Mouse (Mus musculus): Measurements from ENCODE around the gene Iqcf3.
A peak's percentile ranks its signal among the peaks of the same experiment; 100 is the strongest.
"Not testable (repeated sequence)": the region's sequence is repeated elsewhere in the genome, so short reads cannot be mapped to it uniquely, and the experiment has no call there.

Gene Iqcf3

GRCm38 (mm10) chr9:106504246-106504645 lies 57.2 kb downstream of the Iqcf3 start:
- no peak for DNase-seq

DNA sequence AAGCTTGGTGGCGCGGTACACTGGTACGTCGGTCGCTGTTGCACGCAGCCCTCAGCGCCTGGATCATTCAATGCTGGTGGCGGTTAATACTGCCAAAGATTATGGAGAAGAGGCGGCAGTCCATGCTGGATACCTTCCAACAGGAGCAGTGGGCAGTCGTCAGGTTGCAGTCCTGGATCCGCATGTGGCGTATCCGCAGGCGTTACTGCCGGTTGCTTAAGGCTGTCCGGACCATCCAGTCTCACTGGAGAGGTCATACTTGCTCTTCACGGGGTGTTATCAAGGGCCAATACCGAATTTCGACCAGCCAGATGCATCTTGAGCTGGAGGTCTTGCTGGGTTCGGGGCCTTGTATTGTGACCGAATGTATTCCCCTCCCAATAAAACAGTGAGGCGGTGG lies 59.6 kb downstream of the Iqcf3 start:
- no peak for DNase-seq

DNA sequence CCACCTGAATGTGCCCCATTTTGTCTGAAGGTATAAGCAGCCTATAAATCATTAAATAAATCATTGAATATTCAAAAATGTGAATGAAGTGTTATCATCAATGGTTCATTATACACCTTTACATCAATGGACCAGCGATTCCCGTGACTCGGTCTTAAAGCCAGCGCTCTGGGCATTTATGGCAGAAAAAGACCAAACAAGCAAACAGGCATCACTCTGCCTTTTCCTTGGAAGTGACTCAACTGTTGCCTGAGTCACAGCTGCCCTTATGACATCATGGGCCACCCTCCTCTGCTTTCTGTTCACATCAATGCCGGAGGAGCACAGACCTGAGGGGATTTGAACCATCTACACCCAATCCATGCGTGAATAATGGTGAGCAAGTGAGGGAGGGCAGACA lies 61.8 kb downstream of the Iqcf3 start, which contains the start of gene Iqcf1:
Gene Iqcf1 (plus strand): TSS at position 301 of the 400 bp plus-strand sequence.
- DNase-seq, result no peak

GRCm38 (mm10) chr9:106487602-106488001 lies 73.8 kb downstream of the Iqcf3 start:
- DNase-seq, result not testable (repeated sequence)

DNA sequence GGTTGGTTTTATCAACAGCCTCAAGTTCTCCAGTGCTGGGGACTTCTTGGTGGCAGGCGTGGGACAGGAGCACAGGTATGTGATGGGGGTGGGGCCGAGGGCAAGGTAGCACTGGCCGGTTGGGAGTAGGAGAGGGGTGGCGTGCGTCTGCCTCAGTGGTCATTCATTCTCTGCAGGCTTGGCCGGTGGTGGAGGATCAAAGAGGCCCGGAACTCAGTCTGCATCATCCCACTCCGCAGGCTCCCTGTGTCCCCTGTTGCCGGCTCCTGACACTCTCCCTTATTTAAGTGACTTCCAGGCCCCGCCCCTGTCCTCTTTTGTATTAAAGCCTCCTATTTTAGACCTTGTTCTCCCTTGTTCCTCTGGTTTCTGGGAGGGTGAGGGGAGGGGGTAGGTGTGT lies 76.4 kb downstream of the Iqcf3 start:
- no peak for DNase-seq

- no peak for DNase-seq
Measured at GRCm38 (mm10) chr9:106483606-106484005, 77.8 kb downstream of the Iqcf3 start.

GRCm38 (mm10) chr9:106483136-106483535 lies 78.3 kb downstream of the Iqcf3 start:
- peak in 1 of 2 experiments; percentile 0 for DNase-seq

- DNase-seq, result peak in 1 of 2 experiments; percentile 0
Measured at GRCm38 (mm10) chr9:106482578-106483115, 78.8 kb downstream of the Iqcf3 start.

DNA sequence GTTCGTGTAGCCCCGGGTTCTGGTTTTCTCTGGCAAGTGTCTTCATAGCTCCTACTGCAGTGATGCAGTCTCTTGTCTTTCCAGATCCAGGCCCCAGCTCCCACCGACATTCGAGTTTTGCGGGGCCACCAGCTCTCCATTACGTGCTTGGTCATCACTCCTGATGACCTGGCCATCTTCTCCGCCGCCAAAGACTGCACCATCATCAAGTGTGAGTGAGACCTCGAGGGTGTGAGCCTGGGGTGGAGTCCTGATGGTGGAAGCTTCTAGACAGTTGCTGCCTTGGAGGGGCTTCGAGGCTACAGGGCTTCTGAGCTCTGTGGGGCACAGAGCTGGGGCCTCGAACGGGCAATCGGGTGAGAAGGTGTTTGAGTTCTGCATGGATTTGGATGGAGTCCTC lies 79.8 kb downstream of the Iqcf3 start:
- no peak for DNase-seq

- no peak for DNase-seq
Measured at GRCm38 (mm10) chr9:106481075-106481474, 80.4 kb downstream of the Iqcf3 start.

- peak in 1 of 2 experiments; percentile 1 for DNase-seq
Measured at GRCm38 (mm10) chr9:106480541-106480940, 80.9 kb downstream of the Iqcf3 start.

DNA sequence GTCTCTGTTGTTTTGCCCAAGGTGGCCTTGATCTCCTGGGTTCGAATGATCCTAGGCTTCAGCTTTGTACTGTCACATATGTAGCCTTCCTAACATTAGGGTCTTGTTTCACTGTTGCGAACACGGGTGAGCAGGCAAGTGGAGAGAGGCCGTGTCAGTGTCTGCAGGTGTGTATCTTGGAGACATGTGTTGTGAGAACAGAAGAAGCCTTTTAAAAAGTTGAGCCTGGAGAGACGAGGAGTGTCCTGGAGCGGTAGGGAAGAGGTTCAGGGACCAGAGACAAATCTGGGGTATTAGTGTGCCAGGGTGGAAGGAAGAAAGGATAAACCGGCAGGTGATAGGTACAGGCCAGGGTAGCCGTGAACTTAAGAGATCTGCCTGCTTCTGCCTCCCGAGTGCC lies 83.3 kb downstream of the Iqcf3 start:
- DNase-seq, result peak in 1 of 2 experiments; percentile 0

DNA sequence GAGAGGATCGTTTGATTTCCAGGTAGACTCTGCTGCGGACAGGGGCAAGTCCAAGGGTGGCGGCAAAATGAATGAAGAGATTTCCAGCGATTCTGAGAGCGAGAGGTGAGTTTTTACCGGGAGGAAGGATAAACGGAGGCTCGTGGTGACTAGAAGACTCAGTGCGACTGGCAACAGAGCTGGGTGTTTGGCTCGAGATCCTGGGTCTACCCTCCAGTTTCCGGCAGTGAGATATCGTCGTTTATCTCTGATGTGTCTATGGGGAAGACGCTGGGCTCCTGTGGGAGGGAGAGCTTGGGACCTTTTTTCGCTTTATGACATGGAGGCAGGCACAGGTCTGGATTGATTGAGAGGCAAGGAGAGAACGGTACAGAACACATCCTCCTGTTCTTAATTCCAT lies 83.8 kb downstream of the Iqcf3 start:
- peak in 1 of 2 experiments; percentile 1 for DNase-seq

DNA sequence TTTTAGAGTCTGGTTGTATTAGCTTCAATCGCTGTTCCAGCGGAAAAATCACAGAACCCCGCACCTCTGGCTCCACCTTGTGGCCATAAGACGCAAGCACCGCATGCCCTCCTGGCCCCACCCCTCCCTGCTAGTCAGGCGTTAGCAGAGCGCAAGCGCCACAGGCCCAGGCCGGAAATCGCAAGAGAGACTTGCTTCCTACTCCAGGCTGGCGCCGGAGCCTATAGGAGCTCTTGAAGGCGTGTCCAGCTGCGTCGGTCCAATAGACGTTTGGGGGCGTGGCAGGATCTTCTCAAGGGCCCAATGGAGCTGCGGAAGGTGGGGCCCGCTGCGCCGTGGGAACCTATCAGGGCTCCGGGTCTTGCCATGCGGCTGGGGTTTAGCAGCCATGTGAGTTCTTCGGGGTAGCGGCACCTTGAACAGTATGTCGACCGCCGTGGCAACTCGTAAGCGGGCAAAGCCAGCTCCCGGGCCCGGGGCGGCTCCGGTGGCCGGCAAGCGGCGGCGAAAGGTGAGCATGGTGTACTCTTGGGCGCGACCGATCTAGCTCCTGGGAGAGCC lies 84.4 kb downstream of the Iqcf3 start, which contains the start of gene Parp3:
Gene Parp3 (minus strand): TSS at position 26 of the 561 bp plus-strand sequence.
- peak; percentile 99 to 100 for DNase-seq

DNA sequence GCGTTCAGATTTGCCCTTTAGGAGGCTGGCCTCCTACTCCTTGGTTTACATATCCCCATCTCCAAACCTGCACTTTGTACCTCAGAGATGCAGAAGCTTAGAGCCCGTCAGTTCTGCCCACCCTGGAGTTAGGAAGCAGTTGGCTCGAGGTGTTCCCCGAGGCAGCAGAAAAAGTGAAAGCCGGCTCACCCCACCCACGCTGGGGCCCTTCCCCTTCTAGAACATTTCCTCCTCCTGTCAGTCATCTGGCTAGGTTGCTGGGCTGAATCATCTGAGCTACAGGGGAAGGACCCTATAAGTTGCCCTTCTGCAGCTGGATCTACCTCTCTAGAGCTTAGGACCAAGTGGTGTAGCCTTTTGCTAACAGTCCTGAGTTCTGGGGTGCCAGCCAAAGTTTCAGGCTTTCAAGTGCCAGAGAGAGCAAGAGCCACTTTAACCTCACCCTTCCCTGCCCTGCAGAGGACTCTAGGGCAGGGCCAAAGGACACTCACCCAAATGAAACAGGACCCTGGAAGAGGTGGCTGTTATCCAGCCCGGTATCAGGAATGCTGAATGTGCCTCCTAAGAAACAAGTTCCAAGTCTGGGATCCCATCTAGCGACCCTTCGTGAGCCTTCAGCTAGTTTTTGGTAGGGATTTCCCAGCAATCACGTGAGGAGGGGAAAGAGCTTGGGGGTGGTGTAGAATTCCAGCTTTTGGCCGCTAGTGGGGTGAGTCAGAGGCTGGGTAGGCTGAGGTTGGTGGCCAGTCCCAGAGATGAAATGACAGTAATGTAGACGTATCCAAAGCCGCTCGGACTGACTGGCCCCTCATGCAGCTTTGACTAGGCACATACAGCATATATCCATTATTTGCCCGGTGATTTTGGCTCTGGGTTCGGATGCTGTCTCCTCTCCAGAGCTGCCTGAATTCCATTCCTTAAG lies 85.2 kb downstream of the Iqcf3 start:
- DNase-seq, result peak; percentile 74

- no peak for DNase-seq
Measured at GRCm38 (mm10) chr9:106475663-106476001, 85.8 kb downstream of the Iqcf3 start, which contains the start of gene Rrp9. Gene Rrp9, plus strand, starts transcription at chr9:106475963.

DNA sequence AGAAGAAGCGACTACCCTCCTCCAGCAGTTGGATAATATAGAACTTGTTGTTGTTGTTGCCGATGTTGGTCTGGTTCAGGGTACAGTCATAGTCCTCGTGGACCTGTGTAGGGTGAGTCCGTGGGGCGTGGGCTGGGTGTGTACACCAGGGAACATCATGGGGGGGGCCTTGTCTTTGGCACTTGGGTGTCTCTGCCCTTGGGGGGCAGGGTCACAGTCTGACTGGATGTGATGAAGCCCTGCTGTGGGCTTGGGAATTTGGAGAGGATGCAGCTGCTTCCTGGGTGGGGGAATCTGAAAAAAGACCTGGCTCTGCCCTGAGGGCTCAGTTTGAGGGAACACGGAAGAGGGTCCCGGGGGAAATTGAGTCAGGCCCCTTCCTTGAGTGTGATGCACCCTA lies 86.4 kb downstream of the Iqcf3 start:
- DNase-seq, result peak in 1 of 2 experiments; percentile 35

DNA sequence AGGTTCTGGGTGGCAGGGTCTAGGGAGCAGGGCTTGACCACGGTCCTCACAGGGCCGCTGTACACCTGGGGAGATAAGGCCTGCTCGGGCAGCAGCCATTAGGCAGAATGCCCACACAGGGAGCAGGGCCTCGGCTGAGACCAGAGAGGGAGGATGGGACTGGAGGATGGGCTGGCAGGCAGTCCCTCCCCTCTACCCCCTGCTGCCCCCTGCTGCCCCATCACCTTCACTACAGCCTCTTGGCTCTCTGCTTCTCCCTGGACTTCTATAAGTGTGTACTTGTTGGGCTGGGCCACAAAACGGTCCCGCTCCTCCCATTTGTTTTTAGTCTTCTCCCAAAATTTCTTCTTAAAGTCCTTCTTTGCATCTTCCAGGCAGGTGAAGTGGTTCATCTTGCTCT lies 87.0 kb downstream of the Iqcf3 start:
- peak in 1 of 2 experiments; percentile 69 for DNase-seq

DNA sequence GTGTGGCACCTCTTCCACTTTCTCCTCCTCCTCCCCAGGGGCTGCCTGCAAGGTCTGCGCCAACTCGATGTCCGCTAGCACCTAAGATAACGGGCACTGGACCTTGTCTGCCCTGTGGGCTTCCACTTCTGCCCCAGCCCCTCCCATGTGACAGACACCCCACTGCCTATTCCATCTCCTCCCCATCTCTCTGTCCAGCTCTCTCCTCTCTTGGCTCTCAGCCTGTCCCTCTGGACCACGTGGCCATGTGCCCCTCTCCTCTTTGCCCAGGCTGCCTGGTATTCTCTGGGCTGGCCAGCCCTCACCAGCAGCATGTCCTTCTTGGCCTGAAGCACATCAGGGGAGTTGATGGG lies 87.7 kb downstream of the Iqcf3 start:
- no peak for DNase-seq

GRCm38 (mm10) chr9:106473081-106473752 lies 88.2 kb downstream of the Iqcf3 start:
- peak; percentile 61 to 64 for DNase-seq

DNA sequence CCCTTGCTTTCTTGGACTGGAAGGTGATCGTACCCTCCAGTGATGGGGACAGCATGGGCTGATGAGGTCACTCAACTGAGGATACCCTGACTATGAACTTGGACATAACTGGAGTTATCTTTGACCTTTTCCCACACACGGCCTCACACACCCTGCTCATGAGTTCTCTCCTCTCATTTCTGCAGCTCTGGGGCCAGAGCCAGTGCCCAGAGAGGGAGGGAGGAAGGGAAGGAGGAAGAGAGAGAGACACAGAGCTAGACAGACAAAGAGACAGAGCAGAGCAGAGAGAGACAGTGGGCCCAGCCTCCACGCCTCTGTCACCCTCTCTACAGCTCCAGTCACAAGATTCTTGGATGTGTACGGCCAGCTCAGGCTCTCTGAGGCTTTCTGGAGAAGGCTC lies 89.1 kb downstream of the Iqcf3 start:
- peak in 1 of 2 experiments; percentile 13 for DNase-seq

GRCm38 (mm10) chr9:106471892-106472291 lies 89.5 kb downstream of the Iqcf3 start:
- DNase-seq, result peak; percentile 65 to 67

All from kidney, adult 8-10 months (tissue).